In genomic region chr12:13269570-13270390, GRCm38 (mm10) we compare ENCODE assay signal across 8 mouse cellular contexts. TPM values are rescaled to one million over a fixed set of nuclear protein-coding genes. Genes with fewer than 3 reads are reported as not detected.
DNase-seq lines count a peak whose midpoint lies in the region; ATAC-seq and TF ChIP-seq lines count a peak whose summit lies in the region.

No protein-coding gene starts in this region.

- no peaks in the 10 kb centered on the region for H3K27me3 ChIP-seq in lung, embryonic 14.5 days (ENCODE audit: insufficient read depth, low read length)
- H3K27me3 ChIP-seq in hindbrain, embryonic 15.5 days = no peaks in the 10 kb centered on the region
- H3K27me3 ChIP-seq in midbrain, embryonic 14.5 days (ENCODE audit: control insufficient read depth, insufficient read depth, low read length) = no peaks in the 10 kb centered on the region

- no peaks in the 10 kb centered on the region for H3K9me3 ChIP-seq in lung, embryonic 14.5 days (ENCODE audit: low read depth, low read length)
- no peaks in the 10 kb centered on the region for H3K9me3 ChIP-seq in hindbrain, embryonic 15.5 days
- no peaks in the 10 kb centered on the region for H3K9me3 ChIP-seq in midbrain, embryonic 14.5 days (ENCODE audit: control insufficient read depth, low read length)

- ATAC-seq in lung, embryonic 14.5 days (ENCODE audit: insufficient read depth) = peak; percentile 33; the same call in 1 of the 2 replicates
- peak; percentile 27; the same call in 1 of the 2 replicates for ATAC-seq in hindbrain, embryonic 15.5 days (ENCODE audit: low FRiP score, low read depth)
- peak; percentile 43; the same call in 1 of the 2 replicates for ATAC-seq in midbrain, embryonic 14.5 days (ENCODE audit: low FRiP score, low TSS enrichment)

- H3K4me3 ChIP-seq in lung, embryonic 14.5 days (ENCODE audit: low read depth, low read length) = peak overlapping the region; percentile 81
- peak overlapping the region; percentile 74 for H3K4me3 ChIP-seq in hindbrain, embryonic 15.5 days
- H3K4me3 ChIP-seq in midbrain, embryonic 14.5 days (replicated peaks; ENCODE audit: low read depth, low read length) = peak overlapping the region; percentile 69

- H3K36me3 ChIP-seq in lung, embryonic 14.5 days (ENCODE audit: insufficient read depth) = peaks cover 10% of the 10 kb centered on the region; the same call in 1 of the 2 replicates
- peaks cover 9% of the 10 kb centered on the region; the same call in 1 of the 2 replicates for H3K36me3 ChIP-seq in hindbrain, embryonic 15.5 days
- peaks cover 5% of the 10 kb centered on the region for H3K36me3 ChIP-seq in midbrain, embryonic 14.5 days (ENCODE audit: control insufficient read depth, insufficient read depth, low read length)

- no peak for TF ChIP-seq CTCF in lung, embryonic 14.5 days (IDR thresholded peaks at IDR 0.05; ENCODE audit: low read depth)

- peaks cover 3% of the 10 kb centered on the region for H3K4me1 ChIP-seq in lung, embryonic 14.5 days (ENCODE audit: insufficient read depth)
- H3K4me1 ChIP-seq in hindbrain, embryonic 15.5 days (replicated peaks) = peaks cover 19% of the 10 kb centered on the region
- H3K4me1 ChIP-seq in midbrain, embryonic 14.5 days (ENCODE audit: control insufficient read depth, insufficient read depth, low read length) = peaks cover 8% of the 10 kb centered on the region

- H3K4me2 ChIP-seq in lung, embryonic 14.5 days = peak overlapping the region; percentile 88
- H3K4me2 ChIP-seq in hindbrain, embryonic 15.5 days = peak overlapping the region; percentile 74
- H3K4me2 ChIP-seq in midbrain, embryonic 14.5 days (ENCODE audit: low read length) = peak overlapping the region; percentile 78

- peak overlapping the region; percentile 85 for H3K9ac ChIP-seq in lung, embryonic 14.5 days
- peak overlapping the region; percentile 70 for H3K9ac ChIP-seq in hindbrain, embryonic 15.5 days
- peak overlapping the region; percentile 78 for H3K9ac ChIP-seq in midbrain, embryonic 14.5 days (replicated peaks; ENCODE audit: low read length)

- 42% methylated on average over 16 of the region's 16 CpGs for WGBS in lung, embryonic 14.5 days
- 43% methylated on average over 16 of the region's 16 CpGs for WGBS in hindbrain, embryonic 15.5 days
- WGBS in midbrain, embryonic 14.5 days = 46% methylated on average over 16 of the region's 16 CpGs

- no peak overlapping the region for H3K27ac ChIP-seq in lung, embryonic 14.5 days (ENCODE audit: low read depth)
- H3K27ac ChIP-seq in hindbrain, embryonic 15.5 days (replicated peaks) = peak overlapping the region; percentile 82; the same call in 1 of the 2 replicates
- H3K27ac ChIP-seq in midbrain, embryonic 14.5 days (replicated peaks; ENCODE audit: low read depth, low read length) = peak overlapping the region; percentile 70; the same call in 1 of the 2 replicates

- peak; percentile 6 for DNase-seq in lung, embryonic 14.5 days
- DNase-seq in lung, adult 18-20 months = no peak
- peak; percentile 34 for DNase-seq in c-Kit-positive CD71-positive TER-119-positive erythroid progenitor cells, embryonic 14.5 days (ENCODE audit: low spot score)
- DNase-seq in midbrain, embryonic 14.5 days = peak; percentile 24
- no peak for DNase-seq in layer of hippocampus, adult 18-20 months (ENCODE audit: low spot score in 2 of 2)
- DNase-seq in layer of hippocampus, postnatal 10 days (ENCODE audit: low spot score in 2 of 2) = no peak
- DNase-seq in natural killer cell, adult 2 months (ENCODE audit: low spot score in 2 of 2) = no peak

RNA-seq across cellular contexts. Expression of gene Nbas, which starts 0.8 kb away (rescaled TPM):
- polyA plus RNA-seq in lung, embryonic 14.5 days (2014; fragmentation: Nextera tagmentation; extraction: Ambion mirVana) = 16.6 and 19.1 TPM in 2 replicates
- 15.2 and 15.9 TPM in 2 replicates for polyA plus RNA-seq in hindbrain, embryonic 15.5 days (2015; fragmentation: Nextera tagmentation; extraction: Ambion mirVana)
- 18.3 and 23.1 TPM in 2 replicates for polyA plus RNA-seq in midbrain, embryonic 14.5 days (2014; fragmentation: Nextera tagmentation; extraction: Ambion mirVana)
- total RNA-seq in layer of hippocampus, adult 18-20 months (2021) = 10 to 100 TPM; 34.3 to 36.8 TPM
- 10 to 100 TPM; 29.7 to 33.6 TPM for total RNA-seq in layer of hippocampus, postnatal 10 days (2021)

RNA-seq across cellular contexts. Expression of gene Ddx1, which starts 20.8 kb away (rescaled TPM):
- polyA plus RNA-seq in lung, embryonic 14.5 days (2014; fragmentation: Nextera tagmentation; extraction: Ambion mirVana) = 163 and 174 TPM in 2 replicates
- polyA plus RNA-seq in hindbrain, embryonic 15.5 days (2015; fragmentation: Nextera tagmentation; extraction: Ambion mirVana) = 131 TPM in 2 replicates
- polyA plus RNA-seq in midbrain, embryonic 14.5 days (2014; fragmentation: Nextera tagmentation; extraction: Ambion mirVana) = 130 and 157 TPM in 2 replicates
- 100 to 1,000 TPM; 109 to 118 TPM for total RNA-seq in layer of hippocampus, adult 18-20 months (2021)
- 100 to 1,000 TPM; 134 to 137 TPM for total RNA-seq in layer of hippocampus, postnatal 10 days (2021)

Comparison
In these comparisons a context has a peak if more than half of its experiments do, and no peak if none do; other contexts are left out.
1. DNase-seq: peak in lung, embryonic 14.5 days (single experiment), c-Kit-positive CD71-positive TER-119-positive erythroid progenitor cells, embryonic 14.5 days (single experiment) and midbrain, embryonic 14.5 days (single experiment); none in lung, adult 18-20 months (0 of 2), layer of hippocampus, adult 18-20 months (0 of 2), layer of hippocampus, postnatal 10 days (0 of 2) and natural killer cell, adult 2 months (0 of 2).
2. Peak in every context shown above with its lines, with median percentiles within 50 percentile points of each other: ATAC-seq, H3K4me2 ChIP-seq, H3K4me3 ChIP-seq and H3K9ac ChIP-seq.